Mouse (Mus musculus) myocyte (in vitro differentiated cells): ENCODE measurements at regions not wholly inside any gene's neighbourhood (a gene's known extent, or its start where the extent isn't known, plus 50 kb on each side); places are given as distances from the start of the nearest gene placed in this dataset.

Experiments used
- H3K27me3 ChIP-seq: one replicate; pipeline ENCODE4 v1.6.1; 2011; ENCODE audit not compliant: control insufficient read depth, insufficient read depth, insufficient read length
- H3K36me3 ChIP-seq: one replicate; pipeline ENCODE4 v1.6.1; 2011; ENCODE audit not compliant: control insufficient read depth, insufficient read depth
- H3K4me2 ChIP-seq: one replicate; pipeline ENCODE4 v1.6.1; 2011; ENCODE audit warnings: low read depth, control low read depth
- H3K4me3 ChIP-seq: one replicate; pipeline ENCODE4 v1.5.1; 2011; ENCODE audit warnings: mild to moderate bottlenecking, control low read depth, moderate library complexity
- H3K79me2 ChIP-seq: one replicate; pipeline ENCODE4 v1.6.1; 2011; ENCODE audit not compliant: control insufficient read depth, insufficient read depth
- H3ac ChIP-seq: one replicate; pipeline ENCODE4 v1.6.1; 2011; ENCODE audit not compliant: control insufficient read depth, insufficient read length
- CEBPB ChIP-seq: IDR thresholded peaks from 2 replicates; pipeline ENCODE4 v1.6.1; 2011; ENCODE audit warnings: mild to moderate bottlenecking, moderate library complexity; ENCODE audit not compliant: poor library complexity, insufficient read depth, severe bottlenecking
- E2F4 ChIP-seq: IDR thresholded peaks from one replicate; pipeline ENCODE4 v1.6.1; 2011; ENCODE audit warnings: mild to moderate bottlenecking, control low read depth, moderate library complexity; ENCODE audit not compliant: insufficient read depth
- MAX ChIP-seq: IDR thresholded peaks from one replicate; pipeline ENCODE4 v1.6.1; 2011; ENCODE audit warnings: low read depth, mild to moderate bottlenecking, control low read depth
- MYOD1 ChIP-seq, 3 experiments: IDR thresholded peaks; one replicate each; pipeline ENCODE4 v1.6.1; 2011; ENCODE audit warnings: control low read depth in 2 of 3, low read depth in 2 of 3, mild to moderate bottlenecking in 2 of 3, moderate library complexity in 1 of 3; ENCODE audit not compliant: insufficient read length in 2 of 3, control insufficient read depth in 1 of 3
- MYOG ChIP-seq, 3 experiments: IDR thresholded peaks; one replicate each; pipeline ENCODE4 v1.6.1; 2011; ENCODE audit warnings: control low read depth in 2 of 3, low read depth in 2 of 3, mild to moderate bottlenecking in 2 of 3; ENCODE audit not compliant: insufficient read length in 2 of 3, control insufficient read depth in 1 of 3, insufficient read depth in 1 of 3
- POLR2A ChIP-seq: IDR thresholded peaks from one replicate; pipeline ENCODE4 v1.6.1; 2011; ENCODE audit warnings: low read depth, mild to moderate bottlenecking, control low read depth, moderate library complexity; ENCODE audit not compliant: insufficient read length
- POLR2AphosphoS2 ChIP-seq: IDR thresholded peaks from one replicate; pipeline ENCODE4 v1.6.1; 2011; ENCODE audit warnings: low read depth, control low read depth; ENCODE audit not compliant: insufficient read length
- REST ChIP-seq: IDR thresholded peaks from one replicate; pipeline ENCODE4 v1.6.1; 2011; ENCODE audit warnings: mild to moderate bottlenecking, control low read depth, moderate library complexity; ENCODE audit not compliant: insufficient read depth, insufficient read length
- SRF ChIP-seq: IDR thresholded peaks from one replicate; pipeline ENCODE4 v1.6.1; 2011; ENCODE audit warnings: low read depth; ENCODE audit not compliant: control insufficient read depth, insufficient read length
- TCF12 ChIP-seq: IDR thresholded peaks from one replicate; pipeline ENCODE4 v1.6.1; 2011; ENCODE audit warnings: mild to moderate bottlenecking, control low read depth; ENCODE audit not compliant: poor library complexity, insufficient read depth, severe bottlenecking
- TCF3 ChIP-seq: IDR thresholded peaks from one replicate; pipeline ENCODE4 v1.6.1; 2011; ENCODE audit warnings: low read depth, control low read depth; ENCODE audit not compliant: insufficient read length
- USF1 ChIP-seq: IDR thresholded peaks from one replicate; pipeline ENCODE4 v1.6.1; 2011; ENCODE audit warnings: low read depth, mild to moderate bottlenecking, control low read depth, moderate library complexity

DNA sequence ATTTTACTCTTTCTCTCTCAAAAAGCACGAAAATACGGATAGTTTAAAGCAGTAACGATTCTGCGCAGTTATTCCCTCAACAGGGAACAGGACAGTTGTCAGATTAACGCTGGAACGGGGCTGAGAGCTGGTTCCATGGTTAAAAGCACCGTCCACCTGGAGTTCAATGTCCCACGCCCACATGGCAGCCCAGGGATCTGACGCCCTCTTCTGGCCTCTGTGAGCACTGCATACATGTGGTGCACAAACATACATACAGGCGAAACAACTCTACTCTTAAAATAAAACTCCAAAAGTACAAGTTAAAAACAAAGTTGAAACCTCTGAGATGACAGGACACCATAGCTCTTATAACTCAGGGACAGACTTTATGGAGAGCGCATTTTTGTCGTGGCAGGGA, 169.5 kb downstream of the Rpap3 start:
- TF ChIP-seq CEBPB (no peak), TCF3 (no peak), TCF12 (no peak), MYOG (IDR thresholded peaks at IDR 0.05; ENCODE audit: control insufficient read depth in 1 of 3, insufficient read depth in 1 of 3, insufficient read length in 2 of 3, low read depth in 2 of 3) (no peak), POLR2A (no peak), USF1 (no peak), E2F4 (no peak), SRF (no peak), REST (no peak)

DNA sequence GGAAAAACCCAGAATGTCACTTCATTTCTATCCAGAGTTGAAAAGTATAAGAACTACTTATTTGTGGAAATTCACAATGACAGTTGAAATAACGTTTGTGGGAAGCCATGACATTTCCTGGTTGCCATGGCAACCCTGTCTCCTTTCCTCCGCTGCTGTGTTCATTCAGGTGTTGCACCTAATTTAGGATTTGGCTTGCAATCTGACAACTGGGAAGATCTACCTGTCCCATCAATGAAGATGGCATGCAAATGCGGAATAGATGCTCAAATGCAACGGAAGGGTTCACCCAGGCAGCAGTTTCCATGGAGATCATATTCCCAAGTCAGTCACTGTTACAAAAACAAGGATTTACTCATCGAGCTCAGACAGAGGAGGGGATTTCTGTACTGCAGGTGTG, 170.7 kb downstream of the Rpap3 start:
- Histone ChIP-seq H3K4me2 (no peak overlapping the region), H3K36me3 (no peaks in the 10 kb centered on the region), H3K79me2 (no peaks in the 10 kb centered on the region), H3K27me3 (no peaks in the 10 kb centered on the region), H3ac (no peak overlapping the region), H3K4me3 (no peak overlapping the region)
- TF ChIP-seq MAX (no peak), CEBPB (no peak), USF1 (no peak), POLR2A (no peak), TCF3 (no peak), MYOG (IDR thresholded peaks at IDR 0.05; ENCODE audit: control insufficient read depth in 1 of 3, insufficient read depth in 1 of 3, insufficient read length in 2 of 3, low read depth in 2 of 3) (no peak), TCF12 (no peak), REST (no peak), E2F4 (no peak), POLR2AphosphoS2 (no peak), MYOD1 (IDR thresholded peaks at IDR 0.05; ENCODE audit: control insufficient read depth in 1 of 3, insufficient read length in 2 of 3, low read depth in 2 of 3) (no peak), SRF (no peak)

More for the DNA sequence above, 169.5 kb downstream of the Rpap3 start:
- no peaks in the 10 kb centered on the region for H3K27me3 ChIP-seq
- H3ac ChIP-seq: no peak overlapping the region
- no peak overlapping the region for H3K4me2 ChIP-seq
- H3K79me2 ChIP-seq: no peaks in the 10 kb centered on the region
- no peak overlapping the region for H3K4me3 ChIP-seq
- H3K36me3 ChIP-seq: no peaks in the 10 kb centered on the region

GRCm38 (mm10) chr15:97533553-97534291, 171.9 kb downstream of the Rpap3 start:
- no peak for TF ChIP-seq POLR2AphosphoS2
- no peak for TF ChIP-seq USF1
- no peak for TF ChIP-seq MAX
- no peak for TF ChIP-seq CEBPB
- TF ChIP-seq REST: no peak
- TF ChIP-seq MYOG (IDR thresholded peaks at IDR 0.05; ENCODE audit: control insufficient read depth in 1 of 3, insufficient read depth in 1 of 3, insufficient read length in 2 of 3, low read depth in 2 of 3): no peak
- no peak for TF ChIP-seq E2F4
- no peak for TF ChIP-seq POLR2A
- no peak for TF ChIP-seq TCF12
- Histone ChIP-seq H3K36me3 (no peaks in the 10 kb centered on the region), H3K4me3 (no peak overlapping the region), H3K79me2 (no peaks in the 10 kb centered on the region), H3ac (no peak overlapping the region), H3K4me2 (no peak overlapping the region), H3K27me3 (no peaks in the 10 kb centered on the region)

DNA sequence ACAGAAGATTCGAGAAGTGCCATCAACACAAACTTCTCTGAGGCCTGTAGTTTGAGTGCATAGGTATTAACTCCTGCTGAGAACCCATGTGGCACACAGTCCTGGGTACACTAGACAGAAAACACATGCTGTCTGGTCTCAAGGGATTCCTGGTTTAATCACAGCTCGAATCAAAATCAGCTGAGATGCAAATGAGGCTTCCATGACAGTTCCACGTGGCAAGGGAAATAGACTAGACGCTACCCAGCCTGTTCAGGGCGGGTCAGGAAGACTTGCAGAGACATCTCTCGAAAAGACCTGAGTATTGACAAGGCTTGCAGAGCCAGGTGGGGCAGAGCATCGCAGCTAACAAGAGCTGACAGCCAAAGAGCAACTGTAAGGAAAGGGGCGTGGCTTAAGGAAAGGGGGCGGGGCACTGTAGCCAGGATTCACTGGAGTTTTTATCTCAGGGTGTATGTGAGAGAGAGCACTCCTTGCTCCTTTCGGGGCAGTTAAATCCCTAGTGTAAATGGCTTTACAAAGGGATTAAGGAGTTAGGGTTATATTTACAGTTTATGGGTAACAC, 173.2 kb downstream of the Rpap3 start:
- H3K36me3 ChIP-seq: no peaks in the 10 kb centered on the region
- no peak for TF ChIP-seq REST
- no peak for TF ChIP-seq MAX
- no peak for TF ChIP-seq TCF3
- TF ChIP-seq POLR2A: no peak
- no peak for TF ChIP-seq CEBPB
- TF ChIP-seq MYOD1 (IDR thresholded peaks at IDR 0.05; ENCODE audit: control insufficient read depth in 1 of 3, insufficient read length in 2 of 3, low read depth in 2 of 3): no peak
- no peaks in the 10 kb centered on the region for H3K27me3 ChIP-seq
- H3K4me2 ChIP-seq: no peak overlapping the region
- no peaks in the 10 kb centered on the region for H3K79me2 ChIP-seq
- no peak overlapping the region for H3ac ChIP-seq
- H3K4me3 ChIP-seq: no peak overlapping the region

DNA sequence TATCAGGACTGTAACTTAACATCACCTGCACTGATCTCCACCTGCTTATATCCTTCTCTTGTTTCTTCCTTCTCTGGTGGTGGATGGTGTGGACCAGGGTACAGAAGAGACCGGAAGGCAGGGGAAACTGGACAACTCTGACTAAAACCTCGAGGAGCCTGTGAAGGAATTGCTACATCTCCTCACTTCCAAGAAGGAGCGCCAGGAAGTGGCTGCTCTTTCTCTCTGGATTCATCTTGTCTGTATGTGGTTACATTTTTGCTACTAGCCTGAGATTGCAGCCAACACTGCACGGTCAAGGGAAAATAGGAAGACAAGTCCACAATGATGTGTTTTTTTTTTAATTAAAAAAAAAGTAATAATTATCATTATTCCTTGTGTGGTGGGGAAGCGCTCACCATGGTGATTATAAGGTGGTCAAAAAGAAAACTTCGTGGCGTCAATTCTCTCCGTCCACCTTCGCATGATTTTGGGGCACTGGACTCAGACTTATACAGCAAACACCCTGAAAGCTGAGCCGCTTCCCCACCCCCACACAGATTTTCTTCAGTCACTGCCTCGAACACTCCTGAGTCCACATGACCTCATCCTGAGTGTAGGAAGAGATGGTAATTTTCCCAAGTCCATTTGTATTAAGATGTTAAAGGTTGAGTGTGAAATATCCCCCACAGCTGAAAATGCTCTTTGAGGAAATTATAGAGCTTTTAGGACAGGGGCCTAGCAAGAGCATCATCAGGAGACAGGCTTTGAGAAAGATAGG, 177.2 kb downstream of the Rpap3 start:
- Histone ChIP-seq H3K27me3 (no peaks in the 10 kb centered on the region), H3K4me3 (no peak overlapping the region), H3K79me2 (no peaks in the 10 kb centered on the region), H3ac (no peak overlapping the region), H3K4me2 (no peak overlapping the region), H3K36me3 (no peaks in the 10 kb centered on the region)
- TF ChIP-seq POLR2A (no peak), USF1 (no peak), CEBPB (no peak), TCF3 (no peak), POLR2AphosphoS2 (no peak)
